Mouse (Mus musculus): ENCODE measurements around the gene Zfp507.

Gene Zfp507

DNA sequence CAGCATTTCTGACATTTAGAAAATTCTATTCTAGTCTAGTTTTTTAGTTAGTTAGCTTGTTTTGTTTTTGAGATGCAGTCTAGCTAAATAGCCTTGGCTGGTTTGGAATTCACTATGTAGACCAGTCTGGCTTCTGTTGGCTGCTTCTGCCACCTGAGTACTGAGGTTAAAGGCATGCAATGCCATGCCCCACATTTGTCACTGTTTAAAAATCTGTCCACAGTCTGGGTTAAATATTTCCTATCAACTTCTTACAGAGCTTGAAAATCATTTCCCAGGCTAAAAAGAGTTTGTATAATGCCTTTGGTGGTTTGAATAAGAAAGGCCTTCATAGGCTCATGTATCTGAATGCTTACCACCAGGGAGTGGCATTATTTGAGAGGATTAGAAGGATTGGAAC lies 63.9 kb downstream of the Zfp507 start:
- no peak for DNase-seq (ENCODE audit: low read depth, low spot score)

DNA sequence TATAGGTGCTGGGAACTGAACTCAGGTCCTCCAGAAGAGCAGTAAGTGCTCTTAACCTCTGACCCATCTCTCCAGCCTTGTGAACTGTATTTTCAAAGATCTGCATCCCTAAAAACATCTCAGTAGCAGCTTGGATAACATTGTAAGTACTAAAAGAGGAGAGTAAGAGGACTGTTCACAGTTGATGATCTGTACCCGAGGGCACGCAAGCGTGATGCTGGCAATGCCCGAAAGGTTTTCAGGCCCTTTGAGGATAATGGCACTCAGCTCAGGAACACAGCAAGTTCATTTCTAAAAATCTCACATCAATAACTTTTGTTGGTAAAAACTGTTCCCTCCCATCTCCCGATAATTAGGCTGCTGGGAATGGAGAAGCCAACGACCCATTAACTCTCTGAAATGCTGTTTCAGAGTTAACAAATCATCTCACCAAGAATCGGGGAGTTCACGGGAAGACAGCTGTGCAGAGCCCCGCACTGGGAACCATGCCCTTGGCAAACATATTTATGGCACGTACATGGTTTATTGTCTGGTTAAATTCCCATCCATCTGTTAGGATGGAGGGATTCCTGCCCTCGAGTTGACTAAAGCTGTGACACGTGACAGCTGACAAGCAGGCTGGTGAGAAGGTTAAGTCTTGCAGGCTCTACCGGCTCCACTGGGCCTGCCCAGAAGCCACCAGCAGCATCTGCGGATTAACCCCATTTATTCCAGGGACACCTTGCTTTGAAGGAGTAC lies 69.3 kb downstream of the Zfp507 start:
- DNase-seq (ENCODE audit: low read depth, low spot score) = no peak

DNA sequence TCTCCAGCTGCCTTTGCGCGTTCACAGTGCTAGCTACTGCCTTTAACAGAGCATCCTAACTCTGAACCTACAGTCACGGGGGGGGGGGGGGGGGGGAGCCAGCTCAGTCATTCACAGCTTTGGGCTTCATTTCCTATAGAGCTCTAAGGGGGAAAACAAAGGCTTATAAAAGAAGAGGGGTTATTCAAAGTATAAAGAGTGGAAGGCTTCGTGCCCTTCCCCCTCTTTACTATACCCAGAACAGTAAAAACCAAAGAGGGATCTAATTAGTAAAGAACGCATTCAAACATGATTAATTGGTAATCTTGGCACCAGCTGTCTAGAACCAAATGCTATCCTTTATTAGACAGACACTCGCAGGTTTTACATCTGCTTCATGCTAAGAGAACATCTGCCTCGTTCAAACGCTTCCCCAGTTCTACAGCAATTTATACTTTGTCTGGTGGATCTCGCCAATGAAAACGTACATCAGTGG lies 70.2 kb downstream of the Zfp507 start:
- DNase-seq (ENCODE audit: low read depth, low spot score) = no peak

DNA sequence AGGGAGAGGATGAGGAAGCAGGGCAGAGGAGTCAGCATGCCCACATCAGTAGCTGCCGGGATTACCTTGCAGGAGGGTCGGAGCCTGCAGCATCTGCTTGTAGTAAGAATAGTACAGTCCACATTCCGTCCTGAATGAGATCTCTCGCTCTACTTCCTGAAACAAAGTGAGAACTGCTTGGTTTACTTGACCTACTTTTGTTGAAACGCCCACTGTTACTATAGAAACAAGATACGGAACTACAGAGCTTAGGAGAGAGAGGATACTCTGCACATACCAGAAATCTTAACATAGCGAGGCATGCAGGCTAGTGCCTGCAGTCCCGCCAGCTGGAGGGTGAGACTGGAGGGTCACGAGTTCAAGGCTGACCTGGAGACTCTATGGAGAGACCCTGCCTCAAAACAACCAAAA lies 73.2 kb downstream of the Zfp507 start:
- no peak for DNase-seq (ENCODE audit: low read depth, low spot score)

GRCm38 (mm10) chr7:35728376-35728775 lies 74.4 kb downstream of the Zfp507 start:
- no peak for DNase-seq (ENCODE audit: low read depth, low spot score)

GRCm38 (mm10) chr7:35723035-35723434 lies 79.8 kb downstream of the Zfp507 start:
- peak; percentile 30 for DNase-seq (ENCODE audit: low read depth, low spot score)

Measured in ES-CJ7 (cell line).